Mouse (Mus musculus) adrenal gland, postnatal 14 days (tissue): ENCODE measurements around the gene Cs. TPM values are rescaled to one million over a fixed set of nuclear protein-coding genes. Genes with fewer than 3 reads are reported as not detected.
A peak's percentile ranks its signal among the peaks of the same experiment; 100 is the strongest.

Experiments
- DNase-seq: peaks from one replicate; pipeline ENCODE4 v3.0.0; 2021; ENCODE audit warnings: mixed read lengths
- total RNA-seq: library from RNA; stranded (reverse); gene quantifications from 2 replicates; pipeline ENCODE4 v1.2.3, GENCODE M21; 2021

The Cs gene
- total RNA-seq, 1 experiment from 2014 or later, result 918 TPM

DNA sequence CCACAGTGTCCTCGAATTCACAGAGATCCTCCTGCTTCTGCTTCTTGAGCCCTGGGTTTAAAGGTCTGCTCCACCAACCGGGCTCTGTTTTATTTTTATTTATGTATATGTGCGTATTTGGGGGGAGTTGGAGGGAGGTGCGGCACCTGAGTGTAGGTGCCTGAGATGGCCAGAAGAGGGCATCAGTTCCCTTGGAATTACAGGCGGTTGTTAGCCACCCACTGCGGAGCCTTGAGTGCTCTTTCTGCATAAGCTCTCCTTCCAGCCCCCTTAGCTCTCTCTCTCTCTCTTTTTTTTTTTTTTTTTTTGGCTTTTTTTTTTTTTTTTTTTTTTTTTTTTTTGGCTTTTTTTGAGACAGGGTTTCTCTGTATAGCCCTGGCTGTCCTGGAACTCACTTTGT, 36.9 kb downstream of the Cs start:
- no peak for DNase-seq

DNA sequence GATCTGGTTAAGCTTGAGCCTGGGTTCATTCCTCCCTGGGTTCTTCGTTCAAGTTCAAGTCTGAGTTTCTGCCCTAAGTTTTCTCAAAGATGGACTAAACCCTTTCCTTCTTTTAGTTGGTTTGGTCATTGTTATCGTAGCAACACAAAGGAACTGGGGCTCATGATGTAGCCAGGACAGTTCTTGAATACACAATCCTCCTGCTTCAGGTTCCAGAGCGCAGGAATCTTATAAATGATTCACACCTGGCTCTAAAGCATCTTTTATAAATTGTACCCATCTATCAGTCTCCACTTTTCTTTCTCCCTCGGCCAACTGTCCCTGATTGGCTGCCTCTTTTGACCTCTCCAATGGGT, 38.5 kb downstream of the Cs start:
- DNase-seq, result no peak

GRCm38 (mm10) chr10:128376455-128377211, 39.1 kb downstream of the Cs start, which contains the start of gene Ankrd52:
Gene Ankrd52, plus strand, starts transcription at chr10:128377115.
- peak; percentile 94 for DNase-seq

DNA sequence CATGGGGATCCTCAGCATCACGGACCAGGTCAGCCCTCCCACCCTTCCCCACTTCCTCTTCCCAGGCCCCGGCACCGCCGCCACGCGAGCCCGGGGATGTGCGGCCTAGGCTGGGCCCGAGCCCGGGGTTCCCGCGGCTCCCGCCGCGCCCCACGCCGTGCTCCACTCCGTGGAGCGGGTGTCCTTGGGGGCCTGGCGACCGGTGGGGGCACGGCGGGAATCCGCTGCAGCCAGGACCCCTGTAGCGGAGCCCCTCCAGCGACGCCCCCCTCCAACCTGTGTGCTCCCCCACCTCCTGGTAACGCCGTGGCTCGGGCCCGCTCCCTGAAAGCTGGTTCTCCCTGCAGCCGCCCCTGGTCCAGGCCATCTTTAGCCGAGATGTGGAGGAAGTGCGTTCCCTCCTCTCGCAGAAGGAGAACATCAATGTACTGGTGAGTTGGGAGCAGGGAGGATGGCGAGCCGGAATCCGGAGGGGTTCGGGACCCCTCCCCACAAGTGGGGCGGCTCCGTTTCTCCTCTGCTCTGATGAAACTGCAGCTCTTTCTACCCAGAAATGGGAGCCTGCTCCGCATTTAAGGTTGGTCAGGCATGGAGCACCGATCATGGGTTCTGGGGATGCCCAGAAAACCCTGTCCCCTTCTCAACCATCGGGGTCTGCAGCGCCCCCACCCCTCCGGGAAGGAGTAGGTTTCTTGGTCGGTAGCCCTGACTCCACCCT, 39.8 kb downstream of the Cs start:
- no peak for DNase-seq

- DNase-seq, result no peak
Measured at GRCm38 (mm10) chr10:128377940-128378448, 40.5 kb downstream of the Cs start.

- DNase-seq, result no peak
Measured at GRCm38 (mm10) chr10:128378462-128378861, 40.9 kb downstream of the Cs start.

GRCm38 (mm10) chr10:128379260-128379659, 41.7 kb downstream of the Cs start:
- DNase-seq, result no peak

- DNase-seq, result peak; percentile 69
Measured at GRCm38 (mm10) chr10:128380565-128380964, 43.0 kb downstream of the Cs start.

- no peak for DNase-seq
Measured at GRCm38 (mm10) chr10:128382482-128382881, 44.9 kb downstream of the Cs start.

- no peak for DNase-seq
Measured at GRCm38 (mm10) chr10:128385902-128386301, 48.4 kb downstream of the Cs start.

GRCm38 (mm10) chr10:128388941-128389340, 51.4 kb downstream of the Cs start:
- DNase-seq, result no peak

- peak; percentile 87 for DNase-seq
Measured at GRCm38 (mm10) chr10:128389570-128389969, 52.0 kb downstream of the Cs start.

DNA sequence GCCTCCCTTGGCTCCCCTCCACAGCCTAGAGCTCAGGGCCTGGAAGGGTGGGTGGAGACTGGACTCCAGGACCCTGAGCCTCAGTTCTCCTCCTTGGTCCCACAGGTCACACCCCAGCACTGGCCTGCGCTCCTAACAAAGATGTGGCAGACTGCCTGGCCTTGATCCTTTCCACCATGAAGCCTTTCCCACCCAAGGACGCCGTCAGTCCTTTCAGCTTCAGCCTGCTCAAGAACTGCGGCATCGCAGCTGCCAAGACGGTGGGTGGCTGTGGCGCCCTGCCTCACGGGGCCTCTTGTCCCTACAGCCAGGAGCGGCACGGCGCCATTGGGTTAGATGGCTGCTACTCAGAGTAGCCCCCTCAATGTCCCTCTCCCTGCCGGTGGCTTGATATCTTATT, 52.8 kb downstream of the Cs start:
- peak; percentile 67 for DNase-seq

- no peak for DNase-seq
Measured at GRCm38 (mm10) chr10:128391850-128392249, 54.3 kb downstream of the Cs start.

- no peak for DNase-seq
Measured at GRCm38 (mm10) chr10:128396017-128396673, 58.6 kb downstream of the Cs start.

DNA sequence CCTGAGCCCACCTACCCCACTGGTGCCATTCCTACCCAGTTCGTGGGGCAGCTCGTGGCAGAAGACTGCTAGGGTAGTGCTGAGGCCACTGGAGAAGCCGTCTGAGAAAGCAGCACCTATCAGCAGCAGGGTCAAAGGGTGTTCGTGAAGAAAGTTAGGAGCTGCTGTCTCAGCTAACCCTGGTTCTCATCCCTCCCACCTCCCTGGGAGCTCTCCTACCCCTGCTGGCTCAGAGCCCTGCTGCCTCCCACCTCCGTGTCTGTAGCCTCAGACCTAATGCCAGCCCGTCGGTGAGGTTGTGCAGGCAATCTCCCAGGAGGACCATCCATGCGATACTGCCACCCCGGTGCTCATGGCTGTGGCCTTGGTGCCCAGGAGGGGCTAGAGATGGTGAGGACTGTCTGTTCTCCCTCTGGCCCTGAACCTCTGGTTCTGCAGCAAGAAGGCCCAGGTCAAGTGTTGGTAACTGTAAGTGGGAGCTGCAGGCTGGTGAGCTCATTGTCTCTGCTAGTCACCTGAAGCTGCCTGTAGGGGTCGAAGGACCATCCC, 59.3 kb downstream of the Cs start:
- no peak for DNase-seq

GRCm38 (mm10) chr10:128397466-128397865, 59.9 kb downstream of the Cs start:
- DNase-seq, result peak; percentile 59

- DNase-seq, result no peak
Measured at GRCm38 (mm10) chr10:128400338-128400737, 62.8 kb downstream of the Cs start.

DNA sequence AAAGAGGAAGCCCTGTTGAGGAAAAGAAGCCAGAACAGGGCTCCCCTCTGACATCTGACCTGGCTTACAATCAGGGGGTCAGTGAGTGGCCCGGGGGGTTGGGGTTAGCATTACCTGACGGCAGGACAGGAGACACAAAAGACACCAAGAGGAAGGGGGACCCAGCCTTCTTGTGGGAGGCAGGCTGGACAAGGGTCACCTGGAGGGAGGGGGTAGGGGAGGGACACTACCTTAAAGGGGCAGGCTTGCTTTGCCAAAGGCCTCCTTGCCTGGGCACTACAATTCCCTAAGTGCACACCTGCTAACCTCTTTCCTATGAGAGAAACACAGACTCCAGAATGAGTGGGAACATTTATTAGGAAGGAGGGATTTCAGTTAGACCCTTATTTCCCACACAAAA, 63.5 kb downstream of the Cs start, which contains the start of gene Slc39a5:
TSS of gene Slc39a5 (minus strand) at position 174 of the 400 bp plus-strand sequence.
- DNase-seq, result no peak

DNA sequence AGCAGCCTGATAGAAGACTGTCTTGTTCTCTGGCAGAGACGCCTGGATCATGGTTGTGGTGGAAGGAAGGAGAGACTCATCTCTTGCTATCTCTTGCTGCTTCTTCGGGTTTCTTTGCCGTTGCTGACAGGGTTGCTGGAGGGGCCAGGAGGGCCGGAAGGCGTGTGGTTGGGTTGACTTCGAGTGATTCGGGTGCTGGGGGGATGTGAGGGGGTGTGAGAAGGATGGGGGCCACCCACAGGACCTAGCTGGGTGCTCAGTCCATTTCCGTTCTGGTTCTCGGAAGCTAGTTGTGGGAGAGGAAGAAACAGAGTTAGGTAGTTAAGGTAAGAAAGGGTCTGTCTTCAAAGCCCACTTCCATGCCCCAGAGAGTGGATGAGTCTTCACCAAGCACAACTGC, 64.1 kb downstream of the Cs start:
- no peak for DNase-seq

- DNase-seq, result no peak
Measured at GRCm38 (mm10) chr10:128403931-128404330, 66.4 kb downstream of the Cs start.
